2 mouse cellular contexts compared by ENCODE assay signal in the genomic region with DNA sequence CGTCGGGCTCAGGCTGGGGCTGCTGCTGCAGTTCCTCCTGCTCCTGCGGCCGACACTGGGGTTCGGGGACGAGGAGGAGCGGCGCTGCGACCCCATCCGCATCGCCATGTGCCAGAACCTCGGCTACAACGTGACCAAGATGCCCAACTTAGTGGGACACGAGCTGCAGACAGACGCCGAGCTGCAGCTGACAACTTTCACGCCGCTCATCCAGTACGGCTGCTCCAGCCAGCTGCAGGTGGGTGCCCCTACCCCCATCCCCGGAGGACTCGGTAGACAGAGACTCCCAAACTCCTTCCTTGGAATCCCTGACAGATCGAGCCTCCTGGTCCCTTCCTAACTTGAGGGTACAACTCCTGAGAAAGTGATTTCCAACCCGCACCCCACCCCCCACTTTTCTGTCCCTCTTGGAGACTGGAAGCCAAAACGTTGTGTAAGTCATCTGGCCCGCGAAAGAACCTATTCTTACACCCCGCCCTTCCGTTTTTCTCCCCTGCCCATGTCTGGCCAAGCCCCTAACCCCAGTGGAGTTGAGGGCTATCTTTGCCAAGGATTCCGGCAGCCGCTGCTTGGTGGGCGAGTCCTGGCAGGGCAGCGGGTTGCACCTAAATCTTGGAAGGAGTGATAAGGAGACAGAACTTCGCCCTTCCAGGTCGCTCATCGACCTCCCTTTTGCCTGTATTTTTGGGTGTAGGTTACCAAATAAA.
TF ChIP-seq lines count a peak whose summit lies in the region.

No protein-coding gene starts in this region.

TF ChIP-seq in CH12.LX, 34 proteins besides CTCF, POLR2A, EP300 and RAD21:
- TF ChIP-seq HCFC1 (IDR thresholded peaks at IDR 0.05; ENCODE audit: low read depth, low read length) (no peak), MAX (IDR thresholded peaks at IDR 0.05; ENCODE audit: low read length) (peak; percentile 17; the same call in 1 of the 2 replicates)

TF ChIP-seq in MEL, 35 proteins besides CTCF, POLR2A, EP300 and RAD21:
- TF ChIP-seq BHLHE40 (IDR thresholded peaks at IDR 0.05; ENCODE audit: borderline replicate concordance, low read depth, low read length): no peak
- TF ChIP-seq MAX (IDR thresholded peaks at IDR 0.05; ENCODE audit: low read length): no peak
- no peak for TF ChIP-seq MAFK (IDR thresholded peaks at IDR 0.05; ENCODE audit: borderline replicate concordance, low read depth, low read length)
- no peak for TF ChIP-seq E2F4 (IDR thresholded peaks at IDR 0.05; ENCODE audit: borderline replicate concordance, low read depth, low read length)
- no peak for TF ChIP-seq KAT2A (conservative IDR thresholded peaks at IDR 0.05; ENCODE audit: low read depth, low read length)
- TF ChIP-seq MXI1 (IDR thresholded peaks at IDR 0.05; ENCODE audit: low read depth, low read length): no peak
- no peak for TF ChIP-seq CHD2 (IDR thresholded peaks at IDR 0.05; ENCODE audit: low read length)
